Mouse (Mus musculus) kidney, adult 2 months (tissue): ENCODE measurements at regions not wholly inside any gene's neighbourhood (a gene's known extent, or its start where the extent isn't known, plus 50 kb on each side); places are given as distances from the start of the nearest gene placed in this dataset.

Experiments
- CTCF ChIP-seq: fragments of 200-500 bp; conservative IDR thresholded peaks from 2 replicates; pipeline ENCODE4 v1.5.1; 2011; ENCODE audit warnings: low read depth, mild to moderate bottlenecking, control low read depth, low read length, moderate library complexity, mixed read lengths; ENCODE audit not compliant: insufficient read depth, insufficient read length
- POLR2A ChIP-seq: fragments of 200-500 bp; IDR thresholded peaks from one replicate; pipeline ENCODE4 v1.6.1; 2011; ENCODE audit warnings: low read depth, low read length, control low read depth

DNA sequence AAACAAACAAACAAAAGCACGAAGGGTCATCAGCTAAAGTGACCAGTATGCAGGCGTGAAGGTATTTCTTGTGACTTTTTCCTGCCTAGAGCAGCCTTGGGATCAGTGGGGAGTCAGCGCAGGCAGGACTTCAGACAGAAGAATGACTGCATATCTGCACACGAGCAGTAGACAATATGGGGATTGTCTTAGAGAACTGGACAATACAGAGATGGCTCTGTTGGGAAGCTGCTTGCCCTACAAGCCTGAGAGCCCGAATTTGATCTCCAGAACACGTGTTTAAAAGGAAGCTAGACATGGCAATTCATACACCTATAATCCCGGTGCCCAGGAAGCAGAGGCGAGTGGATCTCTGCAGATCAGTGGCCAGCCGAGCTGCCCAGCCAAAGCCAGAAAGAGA, 382.5 kb downstream of the Wdr11 start:
- no peak for TF ChIP-seq POLR2A
- TF ChIP-seq CTCF, result no peak
